Mouse (Mus musculus) CH12.LX (cell line): ENCODE measurements around the gene Als2cr12.

Experiments
- CTCF ChIP-seq, 2 experiments: IDR thresholded peaks in 1 of 2; conservative IDR thresholded peaks in 1 of 2; 2 replicates each; pipeline ENCODE4 v1.5.1; 2011 to 2012; ENCODE audit warnings: low read depth in 2 of 2, low read length in 2 of 2, improper control_type of control experiment in 1 of 2, inconsistent platforms in 1 of 2, mild to moderate bottlenecking in 1 of 2, moderate library complexity in 1 of 2
- E2F4 ChIP-seq: IDR thresholded peaks from 2 replicates; pipeline ENCODE4 v1.6.1; 2011; ENCODE audit warnings: low read depth, low read length, improper control_type of control experiment; ENCODE audit not compliant: insufficient replicate concordance
- EP300 ChIP-seq: IDR thresholded peaks from 2 replicates; pipeline ENCODE4 v1.6.1; 2011; ENCODE audit warnings: low read length, improper control_type of control experiment
- GABPA ChIP-seq: IDR thresholded peaks from 2 replicates; pipeline ENCODE4 v1.6.1; 2012; ENCODE audit warnings: low read depth, low read length, improper control_type of control experiment, inconsistent platforms; ENCODE audit not compliant: insufficient replicate concordance
- HCFC1 ChIP-seq: IDR thresholded peaks from 2 replicates; pipeline ENCODE4 v1.6.1; 2012; ENCODE audit warnings: low read depth, mild to moderate bottlenecking, inconsistent platforms, low read length, improper control_type of control experiment
- KAT2A ChIP-seq: IDR thresholded peaks from 2 replicates; pipeline ENCODE4 v1.6.1; 2012; ENCODE audit warnings: low read length, improper control_type of control experiment, inconsistent platforms; ENCODE audit not compliant: insufficient replicate concordance
- POLR2A ChIP-seq: IDR thresholded peaks from 2 replicates; pipeline ENCODE4 v1.6.1; 2011; ENCODE audit warnings: low read depth, mild to moderate bottlenecking, improper control_type of control experiment, low read length
- POLR2AphosphoS2 ChIP-seq: IDR thresholded peaks from 2 replicates; pipeline ENCODE4 v1.6.1; 2011; ENCODE audit warnings: low read depth, low read length, improper control_type of control experiment
- RAD21 ChIP-seq: IDR thresholded peaks from 2 replicates; pipeline ENCODE4 v1.6.1; 2011; ENCODE audit warnings: low read depth, mild to moderate bottlenecking, low read length, improper control_type of control experiment, moderate library complexity
- TBP ChIP-seq: conservative IDR thresholded peaks from 2 replicates; pipeline ENCODE4 v1.6.1; 2011; ENCODE audit warnings: low read depth, low read length, improper control_type of control experiment
- TCF12 ChIP-seq: IDR thresholded peaks from 2 replicates; pipeline ENCODE4 v1.6.1; 2014; ENCODE audit warnings: low read depth, mild to moderate bottlenecking, inconsistent platforms, low read length, improper control_type of control experiment
- UBTF ChIP-seq: IDR thresholded peaks from 2 replicates; pipeline ENCODE4 v1.6.1; 2012; ENCODE audit warnings: low read depth, mild to moderate bottlenecking, inconsistent platforms, low read length, improper control_type of control experiment, moderate library complexity
- ZKSCAN1 ChIP-seq: IDR thresholded peaks from 2 replicates; pipeline ENCODE4 v1.6.1; 2012; ENCODE audit warnings: low read depth, inconsistent platforms, low read length, improper control_type of control experiment, borderline replicate concordance
- ZNF384 ChIP-seq: IDR thresholded peaks from 2 replicates; pipeline ENCODE4 v1.6.1; 2012; ENCODE audit warnings: low read depth, low read length, improper control_type of control experiment, inconsistent platforms

- TF ChIP-seq EP300 (no peak), POLR2A (no peak), TBP (no peak), CTCF (conservative IDR thresholded peaks at IDR 0.05 in 1 of 2, IDR thresholded peaks at IDR 0.05 in 1 of 2; ENCODE audit: low read depth in 2 of 2, low read length in 2 of 2) (no peak), ZNF384 (no peak), POLR2AphosphoS2 (no peak), HCFC1 (no peak), GABPA (no peak), KAT2A (no peak), TCF12 (no peak), RAD21 (no peak), ZKSCAN1 (no peak), UBTF (no peak), E2F4 (no peak)
Observed at GRCm38 (mm10) chr1:58719356-58719945, 23.7 kb upstream of the Als2cr12 start.
